Mouse (Mus musculus) adrenal gland, postnatal 10 days (tissue): ENCODE results near the gene Hipk1. TPM values are rescaled to one million over a fixed set of nuclear protein-coding genes. Genes with fewer than 3 reads are reported as not detected.
A peak's percentile ranks its signal among the peaks of the same experiment; 100 is the strongest.
"Not testable (repeated sequence)": the region's sequence is repeated elsewhere in the genome, so short reads cannot be mapped to it uniquely, and the experiment has no call there.

Source experiments
- DNase-seq: peaks from one replicate; pipeline ENCODE4 v3.0.0; 2021; ENCODE audit warnings: mixed read lengths
- total RNA-seq, 2 experiments: library from RNA; stranded (reverse); gene quantifications; 2 replicates each; pipeline ENCODE4 v1.2.3; 2021

Gene Hipk1
- total RNA-seq, 2 experiments from 2014 or later, result 128 to 162 TPM

DNA sequence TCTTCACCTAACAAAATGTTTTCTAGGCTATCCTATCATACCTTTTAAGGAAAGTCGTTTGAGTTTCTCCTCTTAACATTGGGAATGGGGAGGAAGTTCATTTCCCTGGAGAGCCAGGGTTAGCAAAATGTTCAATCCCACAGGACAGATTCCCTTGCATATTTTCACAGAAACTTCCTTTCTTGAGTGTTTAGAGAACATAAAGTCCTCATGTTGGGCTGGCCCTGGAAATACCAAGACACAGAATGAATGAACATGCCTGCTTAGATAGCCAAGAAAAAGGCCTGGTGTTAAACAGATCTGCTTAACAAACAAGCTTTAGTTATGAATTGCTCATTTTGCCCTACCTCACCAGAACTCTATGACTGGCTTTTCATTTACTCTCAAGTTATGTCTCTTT lies 1.2 kb upstream of the Hipk1 start:
- no peak for DNase-seq

DNA sequence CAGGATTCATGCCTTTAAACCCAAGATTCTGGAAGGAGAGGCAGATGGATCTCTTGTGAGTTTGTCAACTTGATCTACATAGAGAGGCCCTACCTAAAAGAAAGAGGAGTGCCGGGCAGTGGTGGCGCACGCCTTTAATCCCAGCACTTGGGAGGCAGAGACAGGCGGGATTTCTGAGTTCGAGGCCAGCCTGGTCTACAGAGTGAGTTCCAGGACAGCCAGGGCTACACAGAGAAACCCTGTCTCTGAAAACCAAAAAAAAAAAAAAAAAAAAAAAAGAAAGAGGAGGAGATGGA lies 696 bp upstream of the Hipk1 start:
- DNase-seq, result not testable (repeated sequence)

DNA sequence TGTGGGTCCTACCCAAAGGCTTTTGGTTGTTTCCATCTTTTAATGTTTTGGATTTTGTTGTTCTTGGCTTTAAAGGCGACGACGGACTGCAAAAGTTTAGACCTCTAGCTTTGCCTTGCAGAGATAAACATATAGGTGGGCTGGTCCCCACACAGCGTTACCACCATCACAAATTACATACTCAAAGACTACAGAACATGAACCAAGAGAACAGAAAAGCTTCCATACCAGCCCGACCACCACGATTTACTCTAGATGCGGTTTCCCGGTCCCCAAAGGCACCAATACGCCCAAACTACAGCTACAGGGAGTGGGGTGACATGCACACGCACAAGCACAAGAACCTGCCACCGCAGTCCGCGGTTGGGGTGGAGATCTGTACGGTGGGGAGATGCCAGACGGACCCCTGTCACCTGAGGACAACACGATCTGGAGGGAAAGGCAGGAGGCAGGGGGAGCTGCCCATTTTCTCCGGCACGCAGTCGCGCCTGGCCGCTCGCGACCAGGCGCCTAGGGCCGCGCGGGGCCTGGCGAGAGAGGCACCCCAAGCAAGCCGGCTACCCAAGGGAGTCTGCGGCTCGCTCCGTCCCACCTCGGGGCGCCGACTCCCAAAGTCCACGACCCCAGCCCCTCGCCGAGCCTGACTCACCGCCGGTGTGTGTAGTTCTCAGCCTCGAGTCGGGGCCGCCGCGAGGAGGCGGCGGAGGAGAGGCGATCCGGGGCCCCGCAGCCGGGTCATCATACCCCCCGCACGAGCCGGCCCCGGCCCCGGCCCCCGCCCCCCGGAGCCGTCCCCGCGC lies 817 bp downstream of the Hipk1 start:
- peak; percentile 56 for DNase-seq

DNA sequence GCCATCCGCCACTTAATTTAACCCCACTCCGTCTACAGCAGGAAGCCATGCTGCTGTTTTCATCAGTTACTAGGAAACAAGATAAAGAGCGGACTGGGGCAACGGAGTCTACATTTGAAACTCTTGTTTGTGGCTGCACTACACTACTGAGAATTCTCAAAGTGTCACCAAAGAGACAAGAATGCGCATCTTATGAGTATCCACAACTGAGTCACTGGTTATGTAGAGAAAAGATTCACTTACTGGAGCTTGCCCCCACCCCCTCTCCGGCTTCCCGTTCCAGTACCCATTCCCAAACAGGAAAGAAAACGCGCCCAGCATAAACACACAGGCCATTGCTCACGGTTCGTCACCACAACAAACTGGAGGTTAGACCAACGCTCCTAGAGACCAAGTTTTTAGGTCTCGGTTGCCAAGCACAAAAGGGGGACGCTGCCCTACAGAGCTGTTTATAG lies 1.4 kb downstream of the Hipk1 start:
- DNase-seq, result peak; percentile 57

DNA sequence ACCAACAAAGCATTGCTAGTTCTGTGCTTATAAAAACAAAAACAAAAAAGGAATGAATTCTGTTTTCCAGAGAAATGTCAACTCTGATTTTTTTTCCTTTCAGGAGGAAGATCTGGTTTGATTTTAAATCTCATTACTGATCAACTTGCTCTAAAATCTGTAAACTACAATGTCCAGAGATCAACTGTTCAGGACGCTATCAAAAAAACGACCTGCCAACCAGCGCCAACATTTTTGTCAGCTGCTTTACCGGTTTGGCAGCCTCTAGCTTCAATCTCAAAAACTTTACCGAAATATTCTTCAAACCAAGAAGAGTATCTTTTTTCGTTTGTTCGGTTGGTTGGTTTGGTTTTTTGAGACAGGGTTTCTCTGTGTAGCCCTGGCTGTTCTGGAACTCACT lies 2.3 kb downstream of the Hipk1 start:
- DNase-seq, result no peak

DNA sequence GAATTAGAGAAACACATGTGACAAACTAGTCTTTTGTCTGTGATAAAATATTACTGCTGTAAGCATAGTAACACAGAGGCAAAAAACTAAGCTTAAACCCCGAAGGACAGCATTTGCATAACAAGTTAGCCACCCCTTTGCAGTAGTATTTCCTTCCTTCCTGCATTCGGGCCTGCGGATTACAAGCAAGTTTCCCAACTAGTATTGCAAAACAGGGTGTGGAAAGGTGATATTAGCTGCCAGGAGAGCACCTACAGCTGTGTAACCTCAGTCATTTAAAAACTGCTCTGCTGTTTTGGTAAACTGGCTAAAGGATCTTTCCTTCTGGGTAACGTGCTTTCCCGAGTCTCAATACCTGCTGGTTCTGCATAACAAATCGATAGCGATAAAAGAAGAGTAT lies 4.1 kb downstream of the Hipk1 start:
- peak; percentile 50 for DNase-seq

DNA sequence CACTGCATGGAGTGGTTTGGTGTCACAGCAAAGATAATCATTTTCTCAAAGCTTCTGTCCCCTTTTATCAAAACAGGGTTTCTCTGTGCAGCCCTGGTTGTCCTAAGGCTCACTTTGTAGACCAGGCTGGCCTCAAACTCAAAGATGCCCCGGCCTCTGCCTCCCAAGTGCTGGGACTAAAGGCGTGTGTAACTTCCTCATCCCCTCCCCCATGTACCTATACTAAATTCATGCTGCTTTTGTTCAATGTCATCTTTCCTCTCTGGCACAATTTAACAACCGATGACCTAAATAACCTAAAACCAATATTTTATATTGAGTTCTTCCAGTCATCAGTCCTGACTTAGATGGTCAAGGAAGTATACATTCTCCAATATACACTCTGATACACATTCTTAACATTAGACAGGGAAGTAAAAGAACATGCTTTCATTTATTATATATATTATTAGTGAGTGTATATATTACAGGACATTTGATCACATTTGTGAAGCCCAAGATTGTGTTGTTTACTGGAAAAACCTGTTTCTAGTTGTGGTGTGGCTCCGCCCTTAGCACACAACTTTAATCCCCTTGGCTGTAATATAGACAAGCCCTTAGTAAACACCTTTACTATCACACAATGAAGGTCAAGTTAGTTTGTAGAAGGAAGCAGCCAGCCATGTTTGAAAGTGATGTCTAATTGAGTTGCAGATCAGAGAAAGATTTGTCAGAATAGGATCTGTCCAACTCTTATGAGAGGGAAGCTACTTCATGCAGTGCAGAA lies 8.3 kb downstream of the Hipk1 start:
- no peak for DNase-seq

DNA sequence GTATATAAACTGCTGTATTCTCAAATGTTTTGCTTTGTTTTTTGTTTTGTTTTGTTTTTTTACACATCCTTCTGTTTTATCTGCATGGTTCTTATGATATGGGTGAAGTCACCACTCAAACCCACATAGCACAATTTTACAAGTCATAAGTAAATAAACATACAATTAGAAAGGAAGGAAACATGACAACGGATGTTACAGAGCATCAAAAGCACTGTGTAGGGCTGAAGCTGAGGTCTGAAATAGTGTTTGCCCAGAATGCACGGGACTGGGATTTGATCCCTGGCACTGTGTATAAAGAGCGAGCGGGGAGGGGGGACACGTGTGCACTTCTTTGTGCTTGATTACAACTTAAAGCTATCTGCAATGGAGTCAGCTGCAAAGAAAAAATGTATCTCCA lies 10.6 kb downstream of the Hipk1 start:
- no peak for DNase-seq

DNA sequence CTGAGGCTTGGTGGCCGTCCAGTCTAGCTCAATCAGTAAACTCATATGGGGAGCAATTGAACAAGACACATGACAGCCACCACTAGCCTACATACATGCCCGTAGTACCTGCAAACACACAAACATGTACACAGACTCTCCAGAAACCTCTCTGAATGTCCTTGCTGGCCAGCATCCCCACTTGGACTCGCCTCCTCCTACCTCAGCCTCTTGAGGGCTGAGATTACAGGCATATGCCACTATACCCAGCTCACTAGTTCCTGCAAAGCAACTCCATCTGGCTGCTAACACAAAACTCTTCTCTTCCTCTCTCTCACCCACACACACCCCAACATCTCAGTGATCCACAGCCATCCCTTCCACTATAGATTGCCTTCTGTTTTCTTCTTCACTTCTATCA lies 11.1 kb downstream of the Hipk1 start:
- DNase-seq, result no peak

DNA sequence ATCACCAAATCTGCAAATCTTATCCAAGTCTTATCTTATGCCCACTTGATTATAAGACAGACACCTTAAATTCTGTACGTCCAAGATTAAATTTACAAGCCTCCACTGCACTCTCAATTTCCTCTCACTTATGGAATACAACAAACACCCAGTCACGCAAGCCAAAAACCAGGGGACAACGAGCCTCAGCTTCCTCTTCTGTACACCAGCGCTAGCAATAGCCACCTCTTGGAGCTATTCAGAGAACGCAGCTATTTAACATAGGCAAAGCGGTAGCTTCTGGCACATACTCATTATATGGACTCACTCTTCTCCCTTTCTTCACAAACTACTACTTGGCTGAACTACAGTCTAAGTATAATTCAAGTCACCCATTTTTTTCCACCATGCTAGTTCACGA lies 12.2 kb downstream of the Hipk1 start:
- no peak for DNase-seq

DNA sequence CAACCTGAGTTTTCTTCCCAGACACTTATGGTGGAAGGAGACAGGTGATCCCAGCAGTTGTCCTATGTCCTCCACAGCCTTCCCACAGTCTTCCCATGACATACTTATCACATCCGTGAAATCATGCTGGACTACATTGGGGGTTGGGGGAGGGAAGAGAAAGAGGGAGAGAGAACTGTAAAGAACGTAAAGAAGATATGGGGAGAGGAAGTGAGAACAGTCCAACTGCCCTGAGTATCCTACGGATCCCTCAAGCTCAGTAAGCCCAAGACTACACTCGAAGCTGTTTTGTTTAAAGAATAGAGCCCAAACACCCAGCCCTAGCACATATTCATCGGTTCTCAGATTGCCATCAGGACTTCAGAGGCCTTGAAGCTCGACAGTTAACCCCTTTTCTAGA lies 12.7 kb downstream of the Hipk1 start:
- no peak for DNase-seq

DNA sequence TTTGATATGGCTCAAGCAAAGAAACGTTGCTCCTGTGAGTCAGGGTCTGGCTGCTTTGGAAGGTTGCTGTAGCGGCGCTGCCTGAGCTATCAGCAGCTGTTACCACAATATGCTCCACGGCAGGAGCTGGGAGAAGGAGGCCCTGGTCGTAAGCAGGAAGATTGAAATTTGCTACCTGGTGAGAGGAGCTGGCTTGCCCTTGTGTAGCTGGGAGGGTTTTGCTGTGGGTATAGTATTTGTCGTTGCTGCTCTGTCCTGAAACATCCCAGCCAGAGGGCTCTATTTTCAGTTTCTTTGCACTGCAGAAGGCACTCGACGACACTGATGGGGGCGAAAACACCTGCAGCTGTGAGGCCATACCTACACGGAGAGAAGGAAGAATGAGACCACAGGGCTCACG lies 13.4 kb downstream of the Hipk1 start:
- no peak for DNase-seq

DNA sequence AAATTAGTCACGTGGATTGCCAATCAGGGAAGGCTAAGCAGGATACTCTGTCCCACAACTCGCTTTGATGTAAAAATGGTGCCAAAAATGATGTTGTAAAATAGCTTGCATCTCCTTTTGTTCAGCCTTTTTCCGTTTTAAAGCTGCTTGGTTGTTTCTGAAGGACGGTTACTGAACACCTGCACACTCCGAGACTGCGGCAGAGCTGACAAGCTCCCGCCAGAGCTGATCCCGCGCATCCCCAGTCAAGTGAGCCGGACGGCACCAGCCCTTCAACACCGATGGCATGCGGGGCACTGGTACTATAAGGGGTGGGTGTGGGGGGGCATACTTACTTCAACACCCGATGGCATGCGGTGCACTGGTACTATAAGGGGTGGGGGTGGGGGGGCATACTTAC lies 17.4 kb downstream of the Hipk1 start:
- no peak for DNase-seq

DNA sequence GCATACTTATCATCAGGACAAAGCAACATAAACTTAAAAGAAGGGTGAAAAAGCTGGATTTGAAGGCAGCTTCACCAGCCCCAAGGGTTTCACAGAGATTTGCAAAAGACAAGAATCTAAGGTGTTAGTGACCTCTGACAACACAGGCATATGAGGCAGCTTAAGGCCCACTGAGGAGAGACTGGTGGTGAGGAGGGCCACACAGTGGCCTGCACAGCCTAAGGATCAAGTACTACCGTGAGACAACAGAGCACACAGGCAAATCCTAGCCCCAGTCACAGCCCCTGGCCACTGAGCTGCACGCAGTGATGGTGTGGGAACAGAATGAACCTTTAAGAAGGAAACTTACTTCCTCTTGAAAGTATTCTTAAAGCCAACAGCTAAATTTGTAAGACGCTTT lies 17.9 kb downstream of the Hipk1 start:
- no peak for DNase-seq

DNA sequence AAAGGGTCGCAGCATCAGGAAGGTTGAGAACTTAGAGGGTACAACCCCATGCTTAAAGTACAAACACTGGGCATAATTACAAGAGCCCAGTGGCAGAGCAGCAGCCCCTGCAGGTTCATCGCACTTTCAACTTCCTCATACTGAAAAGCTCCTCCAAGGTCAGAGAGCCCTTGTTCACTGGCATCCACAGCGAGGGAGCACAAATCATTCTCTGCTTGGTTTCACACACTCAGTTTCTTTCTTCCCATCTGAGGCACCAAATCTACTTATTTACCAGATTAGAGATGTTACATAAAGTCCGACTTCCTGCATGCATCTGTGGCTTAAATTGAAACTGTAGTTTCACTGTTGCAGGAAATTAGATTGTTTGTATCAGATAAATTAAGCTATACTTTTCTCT lies 18.5 kb downstream of the Hipk1 start:
- no peak for DNase-seq

DNA sequence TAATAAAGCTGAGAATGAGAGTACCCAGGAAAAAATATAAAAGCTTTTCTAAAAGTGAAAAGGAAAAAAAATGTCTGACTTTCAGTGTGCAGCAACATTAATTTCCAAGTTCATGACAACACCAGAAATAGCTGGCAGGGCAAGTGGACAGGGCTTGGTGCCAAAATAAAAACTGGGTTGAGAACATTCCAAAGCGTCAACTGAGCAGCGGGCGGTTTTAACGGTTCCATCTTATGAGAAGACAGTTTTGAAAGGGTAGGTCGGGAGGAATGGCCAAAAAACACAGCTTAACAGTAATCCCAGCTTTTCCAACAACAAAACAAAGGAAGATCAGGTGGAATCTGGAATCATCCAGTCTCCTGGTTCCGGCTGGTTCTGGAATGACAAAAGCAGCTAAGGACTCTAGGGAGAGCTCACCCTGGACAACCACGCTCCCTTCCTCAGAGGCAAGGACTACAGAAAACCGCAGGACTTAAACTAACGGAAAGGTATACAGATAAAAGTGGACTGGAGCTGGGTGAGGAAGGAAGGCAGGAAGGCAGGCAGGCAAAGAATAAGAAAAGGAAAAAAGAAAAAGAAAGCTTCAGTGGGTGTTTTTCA lies 19.7 kb downstream of the Hipk1 start:
- peak; percentile 85 for DNase-seq

DNA sequence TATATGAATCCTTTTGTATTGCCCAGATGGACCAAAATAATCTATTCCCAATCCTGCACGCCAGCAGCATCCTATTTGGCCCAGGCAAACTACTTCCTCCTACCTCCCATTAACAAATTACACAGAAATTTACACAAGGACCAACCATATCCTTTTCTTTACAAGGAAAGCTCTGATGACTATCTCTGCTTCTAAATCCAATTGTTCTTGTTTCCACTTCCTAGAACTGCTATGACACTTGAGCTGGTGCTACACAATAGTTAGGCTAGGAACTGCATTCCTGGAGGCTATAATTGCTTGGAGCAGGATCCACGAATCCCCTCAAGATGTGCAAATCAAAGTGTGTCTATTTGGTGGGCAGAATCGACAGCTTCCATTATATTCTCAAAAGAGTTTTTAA lies 24.6 kb downstream of the Hipk1 start:
- DNase-seq, result no peak

DNA sequence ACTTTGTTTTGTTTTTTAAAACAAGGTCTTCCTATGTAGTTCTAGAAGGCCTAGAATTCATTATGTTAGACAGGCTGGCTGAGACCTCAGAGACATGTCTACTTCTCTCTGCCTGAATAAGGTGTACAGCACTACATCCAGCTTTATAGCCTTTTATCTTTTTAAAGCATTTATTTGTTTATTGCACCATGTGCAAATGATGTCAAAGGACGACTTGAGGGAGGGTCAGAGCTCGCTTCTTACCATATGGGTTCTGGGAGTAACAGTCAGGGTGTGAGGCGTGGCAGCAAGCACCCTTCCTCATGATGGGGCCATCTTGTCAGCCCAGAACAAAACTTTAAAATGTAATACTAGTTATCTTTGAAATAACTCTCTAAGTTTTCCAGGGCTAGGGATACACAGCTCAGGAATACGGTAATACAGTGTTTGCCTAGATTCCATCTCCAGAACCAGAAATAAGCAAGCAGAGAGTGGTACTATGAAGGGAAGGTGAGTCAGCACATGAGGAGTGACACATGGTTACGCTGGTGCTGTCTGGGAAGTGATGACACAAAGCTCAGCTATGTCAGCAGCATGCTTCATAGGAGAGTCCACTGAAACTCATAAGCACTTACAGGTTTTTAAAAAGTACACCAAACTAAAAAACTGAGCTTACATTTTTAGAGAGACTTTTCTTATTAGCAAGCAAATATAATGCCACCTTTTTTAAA lies 31.9 kb downstream of the Hipk1 start:
- no peak for DNase-seq

DNA sequence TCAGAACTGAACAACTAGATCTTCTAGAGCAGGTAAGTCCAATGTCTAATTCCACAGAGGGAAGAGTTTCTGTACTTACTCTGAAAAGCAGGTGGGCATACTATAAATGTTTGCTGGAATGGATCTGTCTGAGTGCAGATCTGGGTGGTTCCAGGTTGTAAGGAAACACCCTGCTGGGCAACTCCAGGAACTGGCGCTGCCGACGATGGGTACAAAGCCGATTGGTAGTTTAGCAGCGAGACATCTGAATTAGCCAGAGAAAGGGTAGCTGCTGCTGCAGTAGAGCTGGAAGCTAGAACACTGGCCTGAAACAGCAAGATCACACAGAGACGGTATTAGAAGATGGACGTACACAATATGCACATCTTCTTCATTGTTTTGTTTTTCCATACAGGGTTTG lies 32.9 kb downstream of the Hipk1 start:
- DNase-seq, result no peak

DNA sequence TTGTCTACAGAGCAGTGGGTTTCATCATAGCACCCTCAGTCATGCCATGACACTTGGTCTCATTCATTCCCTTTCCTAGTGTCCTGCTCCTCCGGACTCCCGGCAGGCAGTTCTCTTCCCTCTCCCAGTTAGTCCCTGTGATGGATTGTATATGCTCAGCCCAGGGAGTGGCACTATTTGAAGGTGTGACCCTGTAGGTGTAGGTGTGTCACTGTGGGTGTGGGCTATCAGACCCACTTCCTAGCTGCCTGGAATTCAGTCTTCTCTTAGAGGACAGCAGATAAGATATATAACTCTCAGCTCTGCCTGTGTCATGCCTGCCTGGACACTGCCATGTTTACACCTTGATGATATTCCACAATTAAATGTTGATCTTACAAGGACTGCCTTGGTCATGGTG lies 34.4 kb downstream of the Hipk1 start:
- no peak for DNase-seq

DNA sequence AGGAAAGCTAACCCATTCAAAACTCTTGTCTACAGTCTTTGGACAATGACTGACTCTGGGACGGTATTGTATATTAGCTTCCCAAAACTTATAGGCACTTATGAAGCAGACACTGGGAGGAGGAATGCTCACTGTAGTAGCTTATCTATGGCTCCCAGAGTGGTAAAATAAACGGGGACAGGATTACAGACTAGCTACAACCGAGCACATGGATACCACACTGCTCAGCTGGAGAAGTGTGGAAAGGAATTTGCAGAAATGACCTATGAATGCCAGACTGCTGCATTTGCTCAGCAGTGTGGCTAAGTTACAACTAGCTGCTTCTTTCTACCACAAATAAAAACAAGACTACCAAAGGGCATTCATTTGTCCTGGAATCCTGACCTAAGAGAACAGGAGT lies 36.0 kb downstream of the Hipk1 start:
- DNase-seq, result no peak

DNA sequence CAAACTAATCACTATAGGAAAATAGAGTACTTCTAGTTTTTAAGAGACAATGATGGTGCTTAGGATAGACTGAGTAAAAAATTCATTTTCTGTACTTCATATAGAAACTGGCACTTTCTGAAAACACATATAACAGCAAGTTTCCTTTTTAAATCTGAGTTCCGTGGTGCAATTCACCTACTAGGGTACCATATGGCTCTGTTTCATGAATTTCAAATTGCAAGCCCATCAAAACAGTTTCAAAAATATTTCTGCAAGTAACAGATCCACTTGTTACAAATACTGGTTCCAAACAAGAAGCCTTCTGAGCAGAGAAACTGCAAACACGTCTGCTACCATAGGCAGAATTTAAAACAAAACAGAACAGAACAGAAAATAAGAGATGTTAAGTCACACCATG lies 39.8 kb downstream of the Hipk1 start:
- no peak for DNase-seq

DNA sequence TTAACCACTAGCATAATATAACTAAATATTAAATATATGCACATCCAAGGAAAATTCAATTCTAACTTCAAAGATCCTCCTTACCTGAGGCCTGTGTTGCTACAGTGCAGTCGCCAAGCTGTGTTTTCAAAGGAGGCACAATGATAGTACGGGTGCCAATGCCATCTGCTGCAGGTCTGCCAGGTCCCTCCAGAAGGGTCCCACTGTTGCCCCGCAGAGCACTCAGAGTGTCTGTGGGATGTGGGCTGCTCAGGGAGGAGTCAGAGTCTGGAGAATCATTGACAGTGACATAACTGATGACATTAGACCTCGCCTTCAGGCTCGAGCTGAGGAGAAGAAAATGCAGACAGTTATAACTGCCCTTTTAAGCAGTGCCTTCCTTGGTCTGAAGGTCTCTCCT lies 44.7 kb downstream of the Hipk1 start:
- DNase-seq, result no peak
